Mouse (Mus musculus) kidney, adult 2 months (tissue): Measurements from ENCODE around the gene Kank2.

Experiments
- CTCF ChIP-seq: fragments of 200-500 bp; conservative IDR thresholded peaks from 2 replicates; pipeline ENCODE4 v1.5.1; 2011; ENCODE audit warnings: low read depth, mild to moderate bottlenecking, control low read depth, low read length, moderate library complexity, mixed read lengths; ENCODE audit not compliant: insufficient read depth, insufficient read length
- POLR2A ChIP-seq: fragments of 200-500 bp; IDR thresholded peaks from one replicate; pipeline ENCODE4 v1.6.1; 2011; ENCODE audit warnings: low read depth, low read length, control low read depth

DNA sequence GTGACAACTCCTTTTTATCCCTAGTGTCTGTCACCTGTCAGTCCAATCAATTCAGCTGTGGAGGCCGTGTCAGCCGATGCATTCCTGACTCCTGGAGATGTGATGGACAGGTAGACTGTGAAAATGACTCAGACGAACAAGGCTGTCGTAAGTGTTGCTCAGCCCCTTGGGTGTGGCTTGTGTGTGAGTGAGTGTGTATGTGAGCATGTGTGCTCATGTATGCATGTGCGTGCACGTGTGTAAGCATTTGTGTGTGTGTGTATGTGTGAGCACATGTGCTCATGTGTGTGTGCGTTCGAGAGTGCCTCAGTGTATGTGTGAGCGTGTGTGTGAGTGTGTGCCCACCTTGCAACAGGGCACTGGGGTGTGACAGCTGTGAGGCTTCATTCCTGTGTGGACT, 66.3 kb downstream of the Kank2 start:
- TF ChIP-seq POLR2A = no peak
- TF ChIP-seq CTCF = no peak
